23 mouse cellular contexts compared by ENCODE assay signal in the genomic region with DNA sequence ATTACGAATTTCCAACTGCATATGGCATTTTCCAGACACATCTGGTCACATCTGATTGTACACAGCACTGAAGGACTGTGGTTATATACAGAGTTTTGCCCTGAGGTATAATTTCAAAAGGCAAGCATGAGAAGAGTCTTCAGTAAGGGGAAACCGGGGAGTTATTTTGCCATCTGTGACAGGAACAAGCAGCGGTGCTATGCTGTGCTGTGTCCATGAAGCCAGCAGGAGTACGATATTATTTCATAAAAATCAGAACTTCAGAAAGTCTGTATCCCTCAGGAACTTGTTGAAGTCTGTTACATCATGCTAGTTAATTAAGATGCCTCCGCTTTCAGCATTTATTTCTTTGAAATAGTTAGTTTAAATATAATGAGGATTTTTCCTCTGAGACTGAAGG.
"Had no signal": no experiment of that assay in that cellular context is flagged by ENCODE, and none has a peak within 500 bp of the region (broad histone marks: within the 10 kb centered on the region; RNA-seq: fewer than 3 reads in every experiment).

No protein-coding gene starts in this region.

- H3K4me1 ChIP-seq: liver, embryonic 15.5 days; lung, embryonic 15.5 days; midbrain, embryonic 12.5 days; midbrain, embryonic 15.5 days; stomach, embryonic 15.5 days had no signal

- H3K27me3 ChIP-seq: kidney, embryonic 15.5 days; limb, embryonic 12.5 days; liver, embryonic 12.5 days; liver, embryonic 15.5 days; lung, embryonic 15.5 days; midbrain, embryonic 12.5 days; midbrain, embryonic 15.5 days; stomach, embryonic 15.5 days had no signal

- ATAC-seq: liver, embryonic 12.5 days; midbrain, embryonic 15.5 days had no signal

- H3K4me2 ChIP-seq: kidney, embryonic 15.5 days; limb, embryonic 12.5 days; liver, embryonic 12.5 days; liver, embryonic 15.5 days; lung, embryonic 15.5 days; midbrain, embryonic 12.5 days; midbrain, embryonic 15.5 days; stomach, embryonic 15.5 days had no signal

- H3K9me3 ChIP-seq: kidney, embryonic 15.5 days; limb, embryonic 12.5 days; liver, embryonic 12.5 days; liver, embryonic 15.5 days; lung, embryonic 15.5 days; midbrain, embryonic 12.5 days; midbrain, embryonic 15.5 days; stomach, embryonic 15.5 days had no signal

- H3K36me3 ChIP-seq: kidney, embryonic 15.5 days; limb, embryonic 12.5 days; liver, embryonic 12.5 days; liver, embryonic 15.5 days; lung, embryonic 15.5 days; midbrain, embryonic 12.5 days; midbrain, embryonic 15.5 days; stomach, embryonic 15.5 days had no signal

- DNase-seq: kidney, adult 11 months; kidney, adult 8-10 months; kidney, postnatal 10 days; kidney, postnatal 36 days; layer of hippocampus, postnatal 36 days; liver; lung, adult 18-20 months; lung, postnatal 10 days; lung, postnatal 4 days; retina, postnatal 1 day; right cerebral cortex, postnatal 25 days; spleen, adult 18-20 months; thymus, postnatal 25 days had no signal

- H3K9ac ChIP-seq: kidney, embryonic 15.5 days; limb, embryonic 12.5 days; liver, embryonic 12.5 days; liver, embryonic 15.5 days; lung, embryonic 15.5 days; midbrain, embryonic 12.5 days; midbrain, embryonic 15.5 days; stomach, embryonic 15.5 days had no signal

- H3K4me3 ChIP-seq: kidney, embryonic 15.5 days; left cerebral cortex, adult 2 months; limb, embryonic 12.5 days; liver, embryonic 12.5 days; liver, embryonic 15.5 days; lung, embryonic 15.5 days; midbrain, embryonic 12.5 days; midbrain, embryonic 15.5 days; myocyte; stomach, embryonic 15.5 days had no signal

- H3K27ac ChIP-seq: kidney, embryonic 15.5 days; left cerebral cortex, adult 2 months; limb, embryonic 12.5 days; liver, embryonic 12.5 days; liver, embryonic 15.5 days; lung, embryonic 15.5 days; midbrain, embryonic 12.5 days; midbrain, embryonic 15.5 days; stomach, embryonic 15.5 days had no signal
